Mouse (Mus musculus) gastrocnemius, postnatal 4 days (tissue): ENCODE results near the gene 9330161L09Rik. TPM values are rescaled to one million over a fixed set of nuclear protein-coding genes. Genes with fewer than 3 reads are reported as not detected.
"Not testable (repeated sequence)": the region's sequence is repeated elsewhere in the genome, so short reads cannot be mapped to it uniquely, and the experiment has no call there.

Source experiments
- DNase-seq, 2 experiments: peaks; one replicate each; pipeline ENCODE4 v3.0.0; 2021 to 2022; ENCODE audit warnings: low spot score in 2 of 2, mixed read lengths in 2 of 2
- long read RNA-seq, 2 experiments: library from polyadenylated mRNA; stranded (forward); transcript quantifications; one replicate each; pipeline ENCODE4 v2.0.0; 2021
- total RNA-seq, 2 experiments: library from RNA; stranded (reverse); gene quantifications; 2 replicates each; pipeline ENCODE4 v1.2.3; 2021

9330161L09Rik gene
- 1 to 10 TPM in 1 of 2 experiments, under 1 TPM in 1; 0.83 to 1.9 TPM for total RNA-seq
- long read RNA-seq, experiment 1: 0 reads
- long read RNA-seq, experiment 2: 0 reads

DNA sequence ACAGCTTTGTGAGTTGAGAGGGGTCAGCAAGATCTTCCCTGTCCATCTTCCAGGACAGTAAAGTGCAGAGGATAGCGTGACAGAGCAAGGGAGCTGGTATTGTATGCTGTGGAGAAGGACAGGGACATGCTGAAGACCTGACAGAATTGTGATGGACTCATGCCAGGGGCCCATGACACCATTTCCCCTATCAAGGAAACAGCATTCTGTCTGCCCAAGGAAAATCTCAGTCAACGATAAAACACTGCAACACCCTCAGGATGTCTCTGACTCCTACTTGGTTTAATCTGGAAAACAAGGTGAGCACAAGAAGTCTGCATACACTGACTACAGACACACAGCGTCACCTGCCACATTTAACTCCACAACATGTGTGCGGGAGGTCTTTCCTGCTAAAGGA lies at the start of gene 9330161L09Rik:
Gene 9330161L09Rik, minus strand, starts transcription at position 101 of the 400 bp plus-strand sequence.
- DNase-seq: no peak

DNA sequence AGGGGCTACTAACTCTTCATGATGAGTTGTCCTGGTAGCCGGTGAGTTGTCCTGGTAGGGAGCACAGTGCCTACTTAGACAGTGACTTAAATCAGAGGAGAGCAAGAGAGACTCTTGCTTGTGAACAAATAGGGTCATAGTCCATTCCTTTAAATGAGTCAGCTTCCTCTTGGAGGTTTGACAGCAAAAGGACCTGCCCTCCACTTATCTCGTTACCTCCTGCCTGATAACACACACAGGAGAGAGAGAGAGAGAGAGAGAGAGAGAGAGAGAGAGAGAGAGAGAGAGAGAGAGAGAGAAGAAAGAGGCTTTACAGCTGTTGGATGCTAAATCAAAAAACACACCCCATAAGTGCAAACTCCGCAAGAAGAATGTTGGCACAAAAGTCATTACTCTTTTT lies 49.5 kb upstream of the 9330161L09Rik start, which contains the start of gene Ifi27l2b:
Gene Ifi27l2b, minus strand, starts transcription at position 84 of the 400 bp plus-strand sequence.
- no peak for DNase-seq

- not testable (repeated sequence) for DNase-seq
These were observed 49.1 kb upstream of the 9330161L09Rik start for GRCm38 (mm10) chr12:103456727-103457126.

- DNase-seq: no peak
These were observed 45.7 kb upstream of the 9330161L09Rik start for GRCm38 (mm10) chr12:103453361-103453760.

- no peak for DNase-seq
These were observed 37.4 kb upstream of the 9330161L09Rik start for GRCm38 (mm10) chr12:103445060-103445459.

GRCm38 (mm10) chr12:103444261-103444660 lies 36.6 kb upstream of the 9330161L09Rik start:
- not testable (repeated sequence) for DNase-seq

DNA sequence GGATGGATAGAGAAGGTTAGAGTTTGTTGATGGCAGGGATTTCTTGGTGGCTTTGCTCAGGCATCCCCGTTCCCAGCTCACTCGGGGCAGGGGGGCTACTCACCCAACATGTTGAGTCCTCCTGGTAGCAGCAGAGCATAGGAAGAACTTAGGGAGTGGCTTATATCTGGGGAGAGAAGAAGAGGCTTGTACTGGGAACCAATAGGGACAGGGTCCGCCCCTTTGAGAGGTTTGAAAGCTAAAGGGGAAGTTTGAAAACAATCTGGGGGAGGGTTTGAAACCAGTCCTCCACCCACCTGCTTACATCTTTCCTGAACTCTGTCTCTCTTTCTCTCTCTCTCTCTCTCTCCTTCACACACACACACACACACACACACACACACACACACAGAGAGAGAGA lies 35.9 kb upstream of the 9330161L09Rik start, which contains the start of gene Ifi27l2a:
Gene Ifi27l2a, minus strand, starts transcription at position 157 of the 400 bp plus-strand sequence.
- DNase-seq: no peak

DNA sequence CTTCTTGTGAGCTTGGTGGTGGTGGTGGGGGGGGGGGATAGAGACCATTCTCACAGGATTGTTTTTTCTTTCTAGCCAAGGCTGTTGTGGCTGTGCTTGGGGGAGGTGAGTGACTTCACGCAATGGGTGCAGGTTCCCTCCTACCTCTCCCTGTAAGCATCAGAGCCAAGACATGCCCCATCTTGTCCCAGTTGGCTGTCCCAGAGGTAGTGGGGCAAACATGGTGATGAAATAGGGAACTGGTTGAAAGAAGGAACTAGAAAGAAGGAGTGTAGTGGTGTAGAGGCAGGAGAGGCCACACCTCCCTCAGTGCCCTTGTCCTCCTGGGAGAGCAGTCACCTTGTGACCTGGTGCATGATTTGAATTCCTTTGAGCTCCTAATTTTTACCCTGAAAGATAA lies 30.0 kb upstream of the 9330161L09Rik start:
- no peak for DNase-seq

- no peak for DNase-seq
These were observed 27.2 kb upstream of the 9330161L09Rik start for GRCm38 (mm10) chr12:103434861-103435260.

DNA sequence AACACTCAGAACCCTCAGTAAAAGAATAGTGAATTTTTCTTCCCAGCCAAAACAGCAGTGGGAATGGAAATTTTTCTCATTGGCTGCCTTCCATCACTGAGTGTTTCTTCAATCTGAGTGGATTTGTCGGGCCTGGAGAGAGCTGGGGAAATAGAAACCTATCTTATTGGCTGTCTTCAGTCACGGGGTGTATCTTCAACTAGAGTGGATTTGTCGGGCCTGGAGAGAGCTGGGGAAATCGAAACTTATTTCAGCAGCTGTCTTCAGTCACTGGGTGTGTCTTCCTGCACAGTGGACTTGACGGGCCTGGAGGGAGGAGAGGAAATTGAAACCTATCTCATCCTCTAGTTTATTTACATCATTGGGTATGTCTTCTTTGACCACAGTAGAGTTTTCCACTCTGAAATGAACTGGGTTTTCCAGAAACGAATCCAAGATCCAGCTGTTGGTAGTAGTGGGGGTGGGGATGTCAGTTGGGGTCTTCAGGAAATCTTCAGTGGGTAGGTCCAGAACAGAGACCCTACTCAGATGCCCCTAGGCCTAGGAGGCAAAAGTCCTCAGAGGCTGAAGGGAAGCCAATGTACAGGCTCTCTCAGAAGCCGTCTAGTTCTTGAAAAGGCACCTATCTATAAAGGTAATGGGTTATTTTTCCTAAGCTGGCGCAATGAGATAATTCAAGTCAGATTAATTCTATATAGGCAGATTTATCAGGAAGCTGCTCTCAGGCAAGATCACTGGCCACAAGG lies 26.5 kb upstream of the 9330161L09Rik start, which contains the start of gene Ifi27:
Gene Ifi27, plus strand, starts transcription at position 226 of the 746 bp plus-strand sequence.
- peak; percentile 30 to 51 for DNase-seq

DNA sequence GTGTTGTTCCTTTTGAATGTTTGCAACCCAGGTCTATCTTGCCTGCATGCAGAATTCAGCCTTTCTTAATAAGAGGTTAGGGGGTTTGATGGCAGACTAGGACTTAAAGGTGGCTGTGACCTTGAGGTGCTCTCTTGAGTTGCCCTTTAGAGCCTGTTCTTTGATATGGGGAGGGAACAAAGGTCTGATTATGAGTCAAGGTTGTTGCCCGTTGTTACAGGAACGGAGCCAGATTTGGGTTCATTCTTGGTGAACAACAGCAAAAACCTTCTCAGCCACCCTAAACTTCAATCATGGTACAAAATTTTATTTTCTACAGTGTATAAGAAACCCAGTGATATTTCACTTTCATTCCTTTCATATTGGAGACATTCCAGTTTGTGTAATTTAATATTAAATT lies 25.8 kb upstream of the 9330161L09Rik start:
- DNase-seq: no peak

DNA sequence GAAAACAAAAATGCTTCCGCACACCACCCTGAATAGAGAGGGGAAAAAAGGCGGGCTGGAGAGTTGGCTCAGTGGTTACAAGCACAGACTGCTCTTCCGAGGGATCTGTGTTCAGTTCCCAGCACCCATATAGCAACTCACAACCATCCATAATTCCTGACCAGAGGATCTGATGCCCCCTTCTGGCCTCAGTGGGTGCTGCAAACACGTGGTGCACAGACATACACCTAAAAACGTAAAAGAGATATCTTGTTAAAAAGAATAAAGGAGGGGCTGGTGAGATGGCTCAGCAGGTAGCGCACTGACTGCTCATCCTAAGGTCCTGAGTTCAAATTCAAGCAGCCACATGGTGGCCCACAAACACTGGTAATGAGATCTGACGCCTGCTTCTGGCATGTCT lies 19.1 kb upstream of the 9330161L09Rik start:
- no peak for DNase-seq

DNA sequence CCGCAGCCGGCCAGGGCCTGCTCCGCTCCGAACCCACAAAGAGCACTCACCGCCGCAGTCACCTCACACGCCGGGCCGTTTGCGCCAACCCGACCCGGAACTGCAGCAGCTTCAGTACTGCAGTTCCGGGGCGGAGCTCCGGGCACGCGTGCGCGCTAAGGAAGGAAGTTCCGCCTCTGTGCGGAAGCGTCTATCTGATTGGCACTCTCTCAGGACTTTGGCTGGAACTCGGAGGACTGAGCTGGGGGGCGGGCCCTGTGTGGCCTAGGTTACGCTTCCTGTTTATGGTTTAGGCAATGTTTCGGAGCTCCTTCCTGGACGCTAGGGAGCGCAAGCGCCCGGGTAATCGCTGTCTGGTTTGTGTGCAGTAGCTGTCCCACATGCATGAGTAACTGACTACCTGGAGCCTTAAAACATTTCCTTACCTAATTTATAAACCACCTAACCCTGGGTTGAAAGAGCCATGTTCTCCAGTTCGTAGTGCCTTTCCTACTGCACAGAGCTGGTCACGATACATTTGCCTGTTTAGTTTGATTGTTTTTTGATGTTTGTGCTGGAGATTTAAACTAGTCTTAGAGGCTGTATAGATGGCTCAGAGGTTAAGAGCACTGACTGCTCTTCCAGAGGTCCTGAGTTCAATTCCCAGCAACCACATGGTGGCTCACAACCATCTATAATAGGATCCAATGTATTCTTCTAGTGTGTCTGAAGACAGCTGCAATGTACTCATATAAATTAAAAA lies 18.3 kb upstream of the 9330161L09Rik start, which contains the start of gene Ddx24:
Gene Ddx24, minus strand, starts transcription at position 102 of the 742 bp plus-strand sequence.
- peak; percentile 88 to 96 for DNase-seq

DNA sequence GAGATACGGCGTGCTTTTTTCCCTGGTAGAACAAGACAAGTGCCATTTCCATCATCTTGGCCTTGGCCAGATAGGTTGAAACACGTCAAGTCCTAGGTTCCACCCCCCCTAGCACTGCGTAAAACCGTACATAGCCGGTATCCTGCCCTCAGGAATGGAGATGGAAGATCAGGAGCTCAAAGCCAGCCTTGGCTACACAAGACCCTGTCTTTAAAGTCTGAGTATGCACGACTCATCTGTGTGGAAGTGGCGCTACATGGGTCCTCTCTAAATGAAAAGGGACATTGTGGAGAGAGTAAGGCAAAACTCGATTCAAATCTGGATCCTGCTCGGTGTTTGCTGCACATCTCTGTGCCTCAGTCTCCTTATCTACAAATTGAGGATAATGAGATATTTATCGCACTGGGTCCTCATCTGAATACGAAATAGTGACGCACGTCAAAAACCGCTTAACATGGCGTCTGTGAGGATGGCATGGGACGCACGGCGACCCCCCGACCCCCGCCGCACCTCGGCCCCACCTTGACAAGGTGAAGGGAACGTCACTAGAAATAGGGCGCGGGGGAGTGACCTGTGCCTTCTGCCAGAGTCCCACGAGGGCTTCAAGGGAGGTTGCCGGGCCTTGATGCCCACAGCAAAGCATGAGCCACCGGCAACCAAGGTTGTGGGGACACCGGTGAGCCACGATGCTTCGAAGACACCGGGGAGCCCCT lies 17.6 kb upstream of the 9330161L09Rik start:
- DNase-seq: no peak

DNA sequence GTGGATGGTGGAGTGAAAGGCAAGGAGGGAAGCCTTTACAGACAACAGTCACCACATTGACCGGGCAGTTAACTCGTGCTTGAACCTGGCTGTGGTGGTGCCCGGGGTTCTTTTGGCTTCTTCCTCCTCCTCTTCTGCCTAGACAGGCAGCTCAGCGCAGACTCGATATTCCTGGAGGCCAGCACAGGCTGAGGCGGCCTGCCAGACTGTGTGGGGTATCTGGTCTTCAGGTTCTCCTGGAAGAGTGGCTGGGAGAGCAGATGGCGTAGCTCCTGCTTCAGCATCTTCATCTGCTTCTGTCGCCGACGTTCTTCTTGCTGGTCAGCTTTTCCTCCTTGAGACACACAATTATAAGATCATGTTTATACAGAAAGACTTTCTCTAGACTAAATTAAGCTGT lies 524 bp upstream of the 9330161L09Rik start:
- no peak for DNase-seq

DNA sequence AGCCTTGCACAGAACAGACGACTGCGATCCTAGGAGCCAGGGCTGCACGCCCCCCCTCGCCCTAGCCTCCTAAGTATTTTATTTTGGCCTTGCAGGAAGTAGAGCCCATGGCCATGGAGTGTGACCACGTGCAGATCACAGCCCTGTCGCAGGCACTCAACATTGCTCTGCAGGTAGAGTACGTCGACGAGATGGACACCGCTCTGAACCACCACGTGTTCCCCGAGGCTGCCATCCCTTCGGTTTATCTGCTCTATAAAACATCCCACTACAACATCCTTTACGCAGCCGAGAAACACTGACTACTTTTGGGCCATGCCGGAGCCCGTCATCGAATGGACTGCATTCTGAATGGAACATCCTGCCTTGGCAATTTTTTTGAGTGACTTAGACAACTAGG lies 3.5 kb downstream of the 9330161L09Rik start:
- DNase-seq: no peak

- DNase-seq: no peak
These were observed 10.9 kb downstream of the 9330161L09Rik start for GRCm38 (mm10) chr12:103396751-103397150.

- DNase-seq: no peak
These were observed 11.9 kb downstream of the 9330161L09Rik start for GRCm38 (mm10) chr12:103395486-103396275.

- no peak for DNase-seq
These were observed 14.1 kb downstream of the 9330161L09Rik start for GRCm38 (mm10) chr12:103393528-103393927.

DNA sequence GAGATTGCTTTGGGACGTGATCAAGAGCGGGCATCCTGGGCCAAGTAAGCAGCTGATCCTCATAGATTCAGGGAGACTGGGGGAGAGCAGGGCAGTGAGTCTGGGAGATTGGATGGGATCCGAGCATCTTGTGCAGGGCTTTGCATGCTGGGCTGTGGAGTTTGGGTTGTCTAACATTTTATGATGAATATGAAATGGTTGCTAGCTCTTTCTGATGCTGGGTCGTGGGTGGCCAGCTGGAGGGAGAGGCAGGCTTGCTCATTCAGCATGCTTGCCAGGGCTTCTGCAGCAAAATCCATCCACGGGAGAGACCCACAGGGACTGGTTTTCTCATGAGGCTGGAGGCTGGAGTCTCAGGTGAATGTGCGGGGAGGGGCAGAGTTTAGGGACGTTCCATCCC lies 16.5 kb downstream of the 9330161L09Rik start:
- DNase-seq: no peak
